Mouse (Mus musculus) hindbrain, postnatal 0 days (tissue): ENCODE results near the gene Enah. TPM values are rescaled to one million over a fixed set of nuclear protein-coding genes. Genes with fewer than 3 reads are reported as not detected.

ENCODE experiments used
- ATAC-seq: fragments of 200-750 bp; cut with Nextera tagmentation; 2 replicates; pipeline ENCODE4 v1.8.0; 2017; ENCODE audit warnings: mild to moderate bottlenecking, moderate TSS enrichment, moderate library complexity
- DNase-seq: peaks from one replicate; pipeline ENCODE4 v3.0.0-alpha.2; 2015; ENCODE audit warnings: low spot score
- H3K27ac ChIP-seq: fragments of 300-500 bp; sonication (generic); 2 replicates; pipeline ENCODE4 v1.5.1; 2014; ENCODE audit warnings: mild to moderate bottlenecking
- H3K27me3 ChIP-seq: fragments of 300-500 bp; sonication (generic); 2 replicates; pipeline ENCODE4 v1.6.1; 2014; ENCODE audit warnings: low read length, mixed read lengths; ENCODE audit not compliant: insufficient read depth
- H3K36me3 ChIP-seq: fragments of 300-500 bp; sonication (generic); 2 replicates; pipeline ENCODE4 v1.6.1; 2014; ENCODE audit warnings: low read length, mixed read lengths; ENCODE audit not compliant: insufficient read depth
- H3K4me1 ChIP-seq: fragments of 300-500 bp; sonication (generic); 2 replicates; pipeline ENCODE4 v1.6.1; 2014; ENCODE audit warnings: antibody characterized with exemption, low read length, mixed read lengths; ENCODE audit not compliant: insufficient read depth
- H3K4me2 ChIP-seq: fragments of 300-500 bp; sonication (generic); 2 replicates; pipeline ENCODE4 v1.6.1; 2014; ENCODE audit warnings: low read depth, mild to moderate bottlenecking, low read length, moderate library complexity, mixed read lengths
- H3K4me3 ChIP-seq: fragments of 300-500 bp; sonication (generic); 2 replicates; pipeline ENCODE4 v1.5.1; 2014; ENCODE audit warnings: low read length
- H3K9ac ChIP-seq: fragments of 300-500 bp; sonication (generic); replicated peaks from 2 replicates; pipeline ENCODE4 v1.6.1; 2014; ENCODE audit warnings: mild to moderate bottlenecking, low read length, moderate library complexity, mixed read lengths
- H3K9me3 ChIP-seq: fragments of 300-500 bp; sonication (generic); 2 replicates; pipeline ENCODE4 v1.6.1; 2016; ENCODE audit warnings: low read length, mixed read lengths
- CTCF ChIP-seq: IDR thresholded peaks from 2 replicates; pipeline ENCODE4 v1.5.1; 2016; ENCODE audit warnings: antibody characterized with exemption, control low read depth, low read depth
- whole genome bisulfite sequencing: fragments of 180-500 bp; shearing (Covaris S2); extraction: QIAGEN DNeasy Blood & Tissue Kit; methylation state at CpG from one replicate; pipeline ENCODE4 v1.1.7; 2014; 5-methylcytosine and 5-hydroxymethylcytosine counted together
- polyA plus RNA-seq: library from polyadenylated mRNA; unstranded; fragments of >200 nt; fragmentation: Nextera tagmentation; extraction: Ambion mirVana; gene quantifications from 2 replicates; pipeline ENCODE4 v1.2.1, GENCODE M21; 2015
- total RNA-seq: library from RNA; depleted of rRNA; stranded (reverse); fragments of >200 nt; gene quantifications from 2 replicates; pipeline ENCODE4 v1.2.3, GENCODE M21; 2014

The Enah gene
- total and polyA plus RNA-seq, 2 experiments from 2014 or later: 20.7 to 73.2 TPM

GRCm38 (mm10) chr1:181862676-181863374 is 157.0 kb downstream of the Enah start:
- 48% methylated on average over 16 of the region's 16 CpGs for WGBS
- no peaks in the 10 kb centered on the region for H3K9me3 ChIP-seq
- H3K27me3 ChIP-seq: no peaks in the 10 kb centered on the region
- ATAC-seq: 0 out of 2 replicates have a peak, but pooled peaks have one; percentile 21
- no peak overlapping the region for H3K4me2 ChIP-seq
- no peak overlapping the region for H3K9ac ChIP-seq
- H3K4me3 ChIP-seq: no peak overlapping the region
- no peaks in the 10 kb centered on the region for H3K4me1 ChIP-seq
- no peak overlapping the region for H3K27ac ChIP-seq
- DNase-seq: no peak
- no peak for TF ChIP-seq CTCF
- no peaks in the 10 kb centered on the region for H3K36me3 ChIP-seq

DNA sequence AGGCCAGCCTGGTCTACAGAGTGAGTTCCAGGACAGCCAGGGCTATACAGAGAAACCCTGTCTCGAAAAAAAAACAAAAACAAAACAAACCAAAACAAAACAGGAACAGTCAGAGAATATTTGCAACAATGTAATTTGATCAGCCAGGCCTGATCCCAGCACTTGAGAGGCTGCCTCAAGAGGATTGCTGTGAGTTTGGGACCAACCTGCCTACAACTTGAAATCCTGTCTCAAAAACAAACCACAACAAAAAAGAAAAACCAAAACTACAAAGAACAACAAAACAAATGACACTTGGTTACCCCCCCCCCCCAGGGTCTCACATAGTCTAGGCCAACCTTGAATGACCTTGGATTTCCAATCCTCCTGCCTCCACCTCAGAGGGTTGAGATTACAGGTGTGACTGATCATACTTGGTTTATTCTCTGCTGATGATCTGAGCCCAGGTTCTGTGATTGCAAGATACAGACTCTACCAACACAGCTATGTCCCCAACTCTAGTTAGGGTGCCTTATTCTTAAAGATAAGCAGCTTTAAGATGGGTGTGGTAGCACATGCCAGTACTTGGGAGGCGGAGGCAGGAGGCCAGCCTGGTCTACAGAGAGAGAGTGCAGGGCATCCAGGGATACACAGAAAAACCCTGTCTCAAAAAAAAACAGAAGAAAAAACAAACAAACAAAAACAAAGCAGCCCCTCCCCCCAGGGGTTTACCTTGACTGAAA is 158.4 kb downstream of the Enah start:
- ATAC-seq: no peak
- Histone ChIP-seq H3K36me3 (no peaks in the 10 kb centered on the region), H3K27me3 (no peaks in the 10 kb centered on the region), H3K4me2 (no peak overlapping the region), H3K27ac (no peak overlapping the region), H3K4me3 (no peak overlapping the region), H3K4me1 (no peaks in the 10 kb centered on the region), H3K9ac (no peak overlapping the region), H3K9me3 (no peaks in the 10 kb centered on the region)
- no peak for DNase-seq
- no peak for TF ChIP-seq CTCF
- 79% methylated on average over 2 of the region's 2 CpGs for WGBS

GRCm38 (mm10) chr1:181860659-181861058 is 159.1 kb downstream of the Enah start:
- 40% methylated on average over 5 of the region's 5 CpGs for WGBS
- no peak for TF ChIP-seq CTCF
- Histone ChIP-seq H3K9ac (no peak overlapping the region), H3K9me3 (no peaks in the 10 kb centered on the region), H3K4me1 (no peaks in the 10 kb centered on the region), H3K27me3 (no peaks in the 10 kb centered on the region), H3K27ac (no peak overlapping the region), H3K4me3 (no peak overlapping the region), H3K36me3 (no peaks in the 10 kb centered on the region), H3K4me2 (no peak overlapping the region)
- peak; percentile 29 for DNase-seq
- ATAC-seq: no peak

DNA sequence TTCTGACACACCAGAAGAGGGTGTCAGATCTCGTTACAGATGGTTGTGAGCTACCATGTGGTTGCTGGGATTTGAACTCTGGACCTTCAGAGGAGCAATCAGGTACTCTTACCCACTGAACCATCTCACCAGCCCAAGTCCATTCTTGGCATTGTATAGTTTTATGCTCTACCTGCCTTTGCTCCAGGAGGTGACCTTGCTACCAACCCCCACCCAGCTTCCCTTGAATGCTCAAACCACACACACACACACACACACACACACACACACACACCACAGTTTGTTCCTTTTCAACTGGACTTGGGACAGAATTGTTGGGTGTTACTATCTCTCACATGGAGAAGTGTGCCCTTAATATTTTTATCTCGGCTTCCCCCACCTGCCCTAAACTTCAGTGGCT is 163.5 kb downstream of the Enah start:
- Histone ChIP-seq H3K9ac (no peak overlapping the region), H3K36me3 (no peaks in the 10 kb centered on the region), H3K27ac (no peak overlapping the region), H3K9me3 (no peaks in the 10 kb centered on the region), H3K4me1 (0 out of 2 replicates have a peak, but pooled peaks cover 4% of the 10 kb centered on the region), H3K27me3 (no peaks in the 10 kb centered on the region), H3K4me3 (no peak overlapping the region), H3K4me2 (no peak overlapping the region)
- no peak for TF ChIP-seq CTCF
- WGBS: 94% methylated on average over 2 of the region's 2 CpGs
- ATAC-seq (no peak), DNase-seq (no peak)

DNA sequence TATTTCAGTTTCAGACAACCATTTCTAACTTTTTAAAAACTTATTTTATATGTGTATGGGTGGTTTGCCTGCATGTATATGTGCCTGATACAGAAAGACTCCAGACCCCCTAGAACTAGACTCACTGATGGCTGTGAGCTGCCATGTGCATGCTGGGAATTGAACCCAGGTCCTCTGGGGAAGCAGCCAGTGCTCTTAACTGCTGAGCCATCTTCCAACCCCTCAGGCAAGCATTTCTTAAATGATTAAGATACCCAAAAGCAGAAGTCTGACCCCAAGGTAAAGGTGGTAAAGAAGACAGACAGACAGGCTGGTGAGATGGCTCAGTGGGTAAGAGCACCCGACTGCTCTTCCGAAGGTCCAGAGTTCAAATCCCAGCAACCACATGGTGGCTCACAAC is 165.0 kb downstream of the Enah start:
- no peak for DNase-seq
- no peak for ATAC-seq
- WGBS: 91% methylated on average over 2 of the region's 2 CpGs
- 0 out of 2 replicates have a peak, but pooled peaks cover 4% of the 10 kb centered on the region for H3K4me1 ChIP-seq
- no peak overlapping the region for H3K27ac ChIP-seq
- H3K4me2 ChIP-seq: no peak overlapping the region
- H3K4me3 ChIP-seq: no peak overlapping the region
- H3K36me3 ChIP-seq: no peaks in the 10 kb centered on the region
- no peak overlapping the region for H3K9ac ChIP-seq
- no peaks in the 10 kb centered on the region for H3K27me3 ChIP-seq
- TF ChIP-seq CTCF: no peak
- H3K9me3 ChIP-seq: no peaks in the 10 kb centered on the region

DNA sequence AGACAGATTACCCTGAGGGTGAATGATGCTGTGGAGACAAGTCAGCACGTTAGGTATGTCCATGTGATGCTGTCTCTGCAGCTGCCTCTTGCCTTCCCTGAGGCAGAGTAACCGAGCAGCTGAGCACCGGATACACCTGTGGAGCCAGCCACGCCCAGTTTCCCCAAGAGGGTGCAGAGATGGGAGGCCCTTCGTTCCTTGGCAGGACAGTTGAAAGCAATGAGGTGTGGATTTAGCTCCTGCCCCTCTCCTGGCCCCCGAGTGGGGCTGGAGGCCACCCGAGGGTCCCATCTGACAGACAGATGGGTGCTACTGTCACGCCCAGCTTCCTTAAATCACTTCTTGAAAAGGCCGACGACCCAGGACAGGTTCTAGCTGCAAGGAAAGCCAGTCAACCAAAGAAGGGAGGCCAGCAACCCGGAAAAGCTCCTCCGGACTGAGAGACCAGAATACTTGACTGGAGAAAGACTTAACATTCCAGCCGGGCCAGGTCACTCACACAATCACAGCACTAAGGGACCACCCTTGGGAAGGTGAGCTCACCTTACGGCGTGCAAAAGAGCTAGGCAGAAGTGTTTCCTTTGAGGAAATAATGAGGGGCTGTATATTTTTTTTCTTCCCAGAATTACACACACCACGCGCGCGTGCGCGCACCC is 166.6 kb downstream of the Enah start:
- WGBS: 14% methylated on average over 16 of the region's 21 CpGs
- Histone ChIP-seq H3K27ac (no peak overlapping the region), H3K9me3 (no peaks in the 10 kb centered on the region), H3K36me3 (no peaks in the 10 kb centered on the region), H3K4me3 (no peak overlapping the region), H3K4me1 (0 out of 2 replicates have a peak, but pooled peaks cover 4% of the 10 kb centered on the region), H3K27me3 (no peaks in the 10 kb centered on the region), H3K4me2 (peak overlapping the region; percentile 29), H3K9ac (no peak overlapping the region)
- no peak for TF ChIP-seq CTCF
- DNase-seq (no peak), ATAC-seq (no peak)
